Mouse (Mus musculus): ENCODE data around the gene Ctsa. TPM values are rescaled to one million over a fixed set of nuclear protein-coding genes. Genes with fewer than 3 reads are reported as not detected.

The Ctsa gene
- polyA plus RNA-seq, 1 experiment: 250 TPM

GRCm38 (mm10) chr2:164885788-164886187, 53.1 kb downstream of the Ctsa start:
- TF ChIP-seq POLR2A (IDR thresholded peaks at IDR 0.05; ENCODE audit: low read depth, low read length) (no peak; the same call in 1 of the 2 replicates), CTCF (IDR thresholded peaks at IDR 0.05; ENCODE audit: borderline replicate concordance, insufficient read depth, low read length) (no peak)
- peaks cover 5% of the 10 kb centered on the region; the same call in 1 of the 2 replicates for H3K4me1 ChIP-seq (ENCODE audit: control insufficient read depth, insufficient read depth, low read length)
- no peak overlapping the region for H3K27ac ChIP-seq (ENCODE audit: insufficient read depth, low read length)
- H3K4me3 ChIP-seq (ENCODE audit: insufficient read depth, low read length): no peak overlapping the region

- H3K27ac ChIP-seq (ENCODE audit: insufficient read depth, low read length): no peak overlapping the region
- no peak overlapping the region for H3K4me3 ChIP-seq (ENCODE audit: insufficient read depth, low read length)
- no peak for TF ChIP-seq CTCF (IDR thresholded peaks at IDR 0.05; ENCODE audit: borderline replicate concordance, insufficient read depth, low read length)
- no peak for TF ChIP-seq POLR2A (IDR thresholded peaks at IDR 0.05; ENCODE audit: low read depth, low read length)
- H3K4me1 ChIP-seq (ENCODE audit: control insufficient read depth, insufficient read depth, low read length): peaks cover 5% of the 10 kb centered on the region; the same call in 1 of the 2 replicates
Measured at GRCm38 (mm10) chr2:164886617-164887016, 53.9 kb downstream of the Ctsa start.

GRCm38 (mm10) chr2:164888996-164889395, 56.3 kb downstream of the Ctsa start:
- peaks cover 5% of the 10 kb centered on the region; the same call in 1 of the 2 replicates for H3K4me1 ChIP-seq (ENCODE audit: control insufficient read depth, insufficient read depth, low read length)
- no peak overlapping the region for H3K4me3 ChIP-seq (ENCODE audit: insufficient read depth, low read length)
- TF ChIP-seq POLR2A (IDR thresholded peaks at IDR 0.05; ENCODE audit: low read depth, low read length): no peak
- TF ChIP-seq CTCF (IDR thresholded peaks at IDR 0.05; ENCODE audit: borderline replicate concordance, insufficient read depth, low read length): no peak
- no peak overlapping the region for H3K27ac ChIP-seq (ENCODE audit: insufficient read depth, low read length)

GRCm38 (mm10) chr2:164889960-164890359, 57.3 kb downstream of the Ctsa start:
- no peak for TF ChIP-seq CTCF (IDR thresholded peaks at IDR 0.05; ENCODE audit: borderline replicate concordance, insufficient read depth, low read length)
- TF ChIP-seq POLR2A (IDR thresholded peaks at IDR 0.05; ENCODE audit: low read depth, low read length): no peak
- Histone ChIP-seq H3K4me3 (ENCODE audit: insufficient read depth, low read length) (no peak overlapping the region), H3K27ac (ENCODE audit: insufficient read depth, low read length) (no peak overlapping the region), H3K4me1 (ENCODE audit: control insufficient read depth, insufficient read depth, low read length) (peaks cover 5% of the 10 kb centered on the region; the same call in 1 of the 2 replicates)

Other genes with a start within 250 kb of the Ctsa start
- not detected in 2 replicates for gene Wfdc6a, start 247.4 kb upstream of the Ctsa start, polyA plus RNA-seq (2011; ENCODE audit: insufficient read length, low read depth, missing spikeins)
- not detected in 2 replicates for gene Eppin, start 239.3 kb upstream of the Ctsa start, polyA plus RNA-seq (2011; ENCODE audit: insufficient read length, low read depth, missing spikeins)
- gene Wfdc6b, start 219.4 kb upstream of the Ctsa start, polyA plus RNA-seq (2011; ENCODE audit: insufficient read length, low read depth, missing spikeins): not detected in 2 replicates
- not detected in 2 replicates for gene Wfdc8, start 219.2 kb upstream of the Ctsa start, polyA plus RNA-seq (2011; ENCODE audit: insufficient read length, low read depth, missing spikeins)
- gene Wfdc16, start 194.1 kb upstream of the Ctsa start, polyA plus RNA-seq (2011; ENCODE audit: insufficient read length, low read depth, missing spikeins): not detected in 2 replicates
- not detected in 2 replicates for gene Wfdc10, start 176.8 kb upstream of the Ctsa start, polyA plus RNA-seq (2011; ENCODE audit: insufficient read length, low read depth, missing spikeins)
- gene Wfdc9, start 176.3 kb upstream of the Ctsa start, polyA plus RNA-seq (2011; ENCODE audit: insufficient read length, low read depth, missing spikeins): not detected in 2 replicates
- not detected in 2 replicates for gene Wfdc11, start 158.8 kb upstream of the Ctsa start, polyA plus RNA-seq (2011; ENCODE audit: insufficient read length, low read depth, missing spikeins)
- gene Wfdc13, start 147.8 kb upstream of the Ctsa start, polyA plus RNA-seq (2011; ENCODE audit: insufficient read length, low read depth, missing spikeins): not detected in 2 replicates
- not detected in 2 replicates for gene Spint4, start 134.4 kb upstream of the Ctsa start, polyA plus RNA-seq (2011; ENCODE audit: insufficient read length, low read depth, missing spikeins)
- not detected in 2 replicates for gene Spint5, start 117.6 kb upstream of the Ctsa start, polyA plus RNA-seq (2011; ENCODE audit: insufficient read length, low read depth, missing spikeins)
- not detected in 2 replicates for gene Wfdc3, start 86.9 kb upstream of the Ctsa start, polyA plus RNA-seq (2011; ENCODE audit: insufficient read length, low read depth, missing spikeins)
- 28.7 and 30.8 TPM in 2 replicates for gene Dnttip1, start 86.9 kb upstream of the Ctsa start, polyA plus RNA-seq (2011; ENCODE audit: insufficient read length, low read depth, missing spikeins)
- 101 and 146 TPM in 2 replicates for gene Ube2c, start 63.0 kb upstream of the Ctsa start, polyA plus RNA-seq (2011; ENCODE audit: insufficient read length, low read depth, missing spikeins)
- not detected in 2 replicates for gene Tnnc2, start 52.9 kb upstream of the Ctsa start, polyA plus RNA-seq (2011; ENCODE audit: insufficient read length, low read depth, missing spikeins)
- 14.4 and 18.2 TPM in 2 replicates for gene Snx21, start 47.0 kb upstream of the Ctsa start, polyA plus RNA-seq (2011; ENCODE audit: insufficient read length, low read depth, missing spikeins)
- gene Acot8, start 28.0 kb upstream of the Ctsa start, polyA plus RNA-seq (2011; ENCODE audit: insufficient read length, low read depth, missing spikeins): 12.1 and 13.5 TPM in 2 replicates
- gene Zswim3, start 27.8 kb upstream of the Ctsa start, polyA plus RNA-seq (2011; ENCODE audit: insufficient read length, low read depth, missing spikeins): 3.7 and 4.1 TPM in 2 replicates
- gene Zswim1, start 10.2 kb upstream of the Ctsa start, polyA plus RNA-seq (2011; ENCODE audit: insufficient read length, low read depth, missing spikeins): 10.1 and 12.5 TPM in 2 replicates
- gene Spata25, start 4.3 kb upstream of the Ctsa start, polyA plus RNA-seq (2011; ENCODE audit: insufficient read length, low read depth, missing spikeins): not detected in 2 replicates
- gene Neurl2, start 583 bp downstream of the Ctsa start, polyA plus RNA-seq (2011; ENCODE audit: insufficient read length, low read depth, missing spikeins): 5.0 and 7.4 TPM in 2 replicates
- 26.5 and 39.5 TPM in 2 replicates for gene Pltp, start 24.8 kb downstream of the Ctsa start, polyA plus RNA-seq (2011; ENCODE audit: insufficient read length, low read depth, missing spikeins)
- 18.2 and 18.3 TPM in 2 replicates for gene Pcif1, start 46.4 kb downstream of the Ctsa start, polyA plus RNA-seq (2011; ENCODE audit: insufficient read length, low read depth, missing spikeins)
- 11.0 and 11.9 TPM in 2 replicates for gene Zfp335, start 78.9 kb downstream of the Ctsa start, polyA plus RNA-seq (2011; ENCODE audit: insufficient read length, low read depth, missing spikeins)
- gene Mmp9, start 107.9 kb downstream of the Ctsa start, polyA plus RNA-seq (2011; ENCODE audit: insufficient read length, low read depth, missing spikeins): 8.0 and 8.1 TPM in 2 replicates
- gene Slc12a5, start 127.9 kb downstream of the Ctsa start, polyA plus RNA-seq (2011; ENCODE audit: insufficient read length, low read depth, missing spikeins): 0.55 and 1.4 TPM in 2 replicates
- gene Ncoa5, start 202.0 kb downstream of the Ctsa start, polyA plus RNA-seq (2011; ENCODE audit: insufficient read length, low read depth, missing spikeins): 28.4 and 33.5 TPM in 2 replicates
- 1.2 and 2.0 TPM in 2 replicates for gene Cd40, start 222.8 kb downstream of the Ctsa start, polyA plus RNA-seq (2011; ENCODE audit: insufficient read length, low read depth, missing spikeins)